Mouse (Mus musculus) kidney, postnatal 0 days (tissue): Measurements from ENCODE around the gene Tceanc2. TPM values are rescaled to one million over a fixed set of nuclear protein-coding genes. Genes with fewer than 3 reads are reported as not detected.

ENCODE experiments used
- ATAC-seq: fragments of 200-750 bp; cut with Nextera tagmentation; replicated peaks from 2 replicates; pipeline ENCODE4 v1.8.0; 2017; ENCODE audit warnings: low read depth, moderate number of reproducible peaks, moderate TSS enrichment, moderate library complexity; ENCODE audit not compliant: low FRiP score
- DNase-seq: peaks from one replicate; pipeline ENCODE4 v3.0.0-alpha.2; 2016; ENCODE audit warnings: low spot score
- H3K27ac ChIP-seq: fragments of 300-500 bp; sonication (generic); 2 replicates; pipeline ENCODE4 v1.5.1; 2014; ENCODE audit warnings: mild to moderate bottlenecking
- H3K27me3 ChIP-seq: fragments of 300-500 bp; sonication (generic); 2 replicates; pipeline ENCODE4 v1.6.1; 2014; ENCODE audit warnings: low read length, mixed read lengths; ENCODE audit not compliant: insufficient read depth
- H3K36me3 ChIP-seq: fragments of 300-500 bp; sonication (generic); 2 replicates; pipeline ENCODE4 v1.6.1; 2014; ENCODE audit warnings: low read length, mixed read lengths; ENCODE audit not compliant: insufficient read depth
- H3K4me1 ChIP-seq: fragments of 300-500 bp; sonication (generic); replicated peaks from 2 replicates; pipeline ENCODE4 v1.6.1; 2014; ENCODE audit warnings: antibody characterized with exemption, low read length, mixed read lengths; ENCODE audit not compliant: insufficient read depth
- H3K4me2 ChIP-seq: fragments of 300-500 bp; sonication (generic); 2 replicates; pipeline ENCODE4 v1.6.1; 2014; ENCODE audit warnings: mild to moderate bottlenecking, low read length, moderate library complexity, mixed read lengths
- H3K4me3 ChIP-seq: fragments of 300-500 bp; sonication (generic); replicated peaks from 2 replicates; pipeline ENCODE4 v1.5.1; 2014; ENCODE audit warnings: low read depth, low read length
- H3K9ac ChIP-seq: fragments of 300-500 bp; sonication (generic); 2 replicates; pipeline ENCODE4 v1.6.1; 2014; ENCODE audit warnings: low read depth, low read length
- H3K9me3 ChIP-seq: fragments of 300-500 bp; sonication (generic); replicated peaks from 2 replicates; pipeline ENCODE4 v1.6.1; 2016; ENCODE audit warnings: low read length, inconsistent platforms, mixed read lengths
- CTCF ChIP-seq: IDR thresholded peaks from 2 replicates; pipeline ENCODE4 v1.5.1; 2016; ENCODE audit warnings: antibody characterized with exemption, low read depth, mild to moderate bottlenecking, moderate library complexity
- WGBS: fragments of 180-500 bp; shearing (Covaris S2); extraction: QIAGEN DNeasy Blood & Tissue Kit; methylation state at CpG from one replicate; pipeline ENCODE4 v1.1.7; 2014; 5-methylcytosine and 5-hydroxymethylcytosine counted together
- polyA plus RNA-seq: library from polyadenylated mRNA; unstranded; fragments of >200 nt; fragmentation: Nextera tagmentation; extraction: Ambion mirVana; gene quantifications from 2 replicates; pipeline ENCODE4 v1.2.1, GENCODE M21; 2015

Tceanc2 gene
- polyA plus RNA-seq, 1 experiment from 2014 or later: 37.4 TPM

- H3K9me3 ChIP-seq: no peaks in the 10 kb centered on the region
- no peaks in the 10 kb centered on the region for H3K36me3 ChIP-seq
- DNase-seq: peak; percentile 22
- H3K4me1 ChIP-seq: peaks cover 7% of the 10 kb centered on the region; the same call in 1 of the 2 replicates
- no peak overlapping the region for H3K4me3 ChIP-seq
- peak overlapping the region; percentile 42; the same call in 1 of the 2 replicates for H3K27ac ChIP-seq
- no peak for TF ChIP-seq CTCF
- no peaks in the 10 kb centered on the region for H3K27me3 ChIP-seq
- H3K9ac ChIP-seq: no peak overlapping the region
- peak; percentile 82 for ATAC-seq
- 29% methylated on average over 6 of the region's 6 CpGs for WGBS
- no peak overlapping the region for H3K4me2 ChIP-seq
Observed at GRCm38 (mm10) chr4:107084858-107085257, 94.1 kb downstream of the Tceanc2 start.

GRCm38 (mm10) chr4:107084343-107084742 is 94.6 kb downstream of the Tceanc2 start:
- no peak overlapping the region for H3K4me2 ChIP-seq
- H3K9me3 ChIP-seq: no peaks in the 10 kb centered on the region
- DNase-seq: no peak
- no peaks in the 10 kb centered on the region for H3K27me3 ChIP-seq
- H3K4me1 ChIP-seq: peaks cover 7% of the 10 kb centered on the region; the same call in 1 of the 2 replicates
- TF ChIP-seq CTCF: no peak
- H3K9ac ChIP-seq: 0 out of 2 replicates have a peak overlapping the region, but pooled peaks have one; percentile 4
- peak overlapping the region; percentile 42 for H3K27ac ChIP-seq
- H3K4me3 ChIP-seq: no peak overlapping the region
- no peaks in the 10 kb centered on the region for H3K36me3 ChIP-seq
- WGBS: 19% methylated on average over 1 of the region's 1 CpGs
- ATAC-seq: no peak

Other genes with a start within 250 kb of the Tceanc2 start
- gene Mrpl37, start 112.2 kb downstream of the Tceanc2 start, polyA plus RNA-seq: 94.1 and 99.7 TPM in 2 replicates
- gene Cyb5rl, start 112.1 kb downstream of the Tceanc2 start, polyA plus RNA-seq: 15.0 and 17.4 TPM in 2 replicates
- 0.09 and 0.10 TPM in 2 replicates for gene Cdcp2, start 82.2 kb downstream of the Tceanc2 start, polyA plus RNA-seq
- 708 and 709 TPM in 2 replicates for gene Tmem59, start 717 bp downstream of the Tceanc2 start, polyA plus RNA-seq
- not detected in 2 replicates for gene Ldlrad1, start 30.1 kb upstream of the Tceanc2 start, polyA plus RNA-seq
- gene Lrrc42, start 74.4 kb upstream of the Tceanc2 start, polyA plus RNA-seq: 72.2 and 80.1 TPM in 2 replicates
- 53.7 and 56.7 TPM in 2 replicates for gene Hspb11, start 74.5 kb upstream of the Tceanc2 start, polyA plus RNA-seq
- 2.3 and 3.1 TPM in 2 replicates for gene Dio1, start 128.1 kb upstream of the Tceanc2 start, polyA plus RNA-seq
- 67.5 and 68.8 TPM in 2 replicates for gene Yipf1, start 135.2 kb upstream of the Tceanc2 start, polyA plus RNA-seq
- gene Ndc1, start 188.7 kb upstream of the Tceanc2 start, polyA plus RNA-seq: 19.0 and 21.1 TPM in 2 replicates